Mouse (Mus musculus) stomach, embryonic 15.5 days (tissue): ENCODE measurements around the gene Adra1d. TPM values are rescaled to one million over a fixed set of nuclear protein-coding genes. Genes with fewer than 3 reads are reported as not detected.

Experiments used
- ATAC-seq: fragments of 200-750 bp; cut with Nextera tagmentation; 2 replicates; pipeline ENCODE4 v1.8.0; 2017; ENCODE audit warnings: low read depth, moderate number of reproducible peaks, moderate TSS enrichment; ENCODE audit not compliant: insufficient read depth, low FRiP score
- H3K27ac ChIP-seq: fragments of 300-500 bp; sonication (generic); 2 replicates; pipeline ENCODE4 v1.5.1; 2015; ENCODE audit warnings: mild to moderate bottlenecking, inconsistent platforms
- H3K27me3 ChIP-seq: fragments of 300-500 bp; sonication (generic); replicated peaks from 2 replicates; pipeline ENCODE4 v1.6.1; 2015; ENCODE audit warnings: inconsistent platforms
- H3K36me3 ChIP-seq: fragments of 300-500 bp; sonication (generic); 2 replicates; pipeline ENCODE4 v1.6.1; 2015; ENCODE audit warnings: inconsistent platforms
- H3K4me1 ChIP-seq: fragments of 300-500 bp; sonication (generic); 2 replicates; pipeline ENCODE4 v1.6.1; 2015; ENCODE audit warnings: inconsistent platforms
- H3K4me2 ChIP-seq: fragments of 300-500 bp; sonication (generic); 2 replicates; pipeline ENCODE4 v1.6.1; 2015; ENCODE audit warnings: mild to moderate bottlenecking, inconsistent platforms
- H3K4me3 ChIP-seq: fragments of 300-500 bp; sonication (generic); replicated peaks from 2 replicates; pipeline ENCODE4 v1.5.1; 2015; ENCODE audit warnings: inconsistent platforms
- H3K9ac ChIP-seq: fragments of 300-500 bp; sonication (generic); 2 replicates; pipeline ENCODE4 v1.6.1; 2015; ENCODE audit warnings: inconsistent platforms
- H3K9me3 ChIP-seq: fragments of 300-500 bp; sonication (generic); 2 replicates; pipeline ENCODE4 v1.6.1; 2016; ENCODE audit warnings: inconsistent platforms
- WGBS: fragments of 180-500 bp; shearing (Covaris S2); methylation state at CpG from one replicate; pipeline ENCODE4 v1.1.7; 2015; 5-methylcytosine and 5-hydroxymethylcytosine counted together
- polyA plus RNA-seq: library from polyadenylated mRNA; unstranded; fragments of >200 nt; fragmentation: Nextera tagmentation; extraction: Ambion mirVana; gene quantifications from 2 replicates; pipeline ENCODE4 v1.2.1, GENCODE M21; 2015

Adra1d gene
- polyA plus RNA-seq, 1 experiment from 2014 or later = 0.96 TPM

- ATAC-seq = 0 out of 2 replicates have a peak, but pooled peaks have one; percentile 43
- peaks cover 35% of the 10 kb centered on the region for H3K4me1 ChIP-seq
- H3K36me3 ChIP-seq = no peaks in the 10 kb centered on the region
- no peaks in the 10 kb centered on the region for H3K9me3 ChIP-seq
- H3K27ac ChIP-seq = peak overlapping the region; percentile 60; the same call in 1 of the 2 replicates
- no peaks in the 10 kb centered on the region for H3K27me3 ChIP-seq
- H3K9ac ChIP-seq = no peak overlapping the region
- no peak overlapping the region for H3K4me2 ChIP-seq
- 12% methylated on average over 3 of the region's 3 CpGs for WGBS
- H3K4me3 ChIP-seq = no peak overlapping the region
These were observed 55.7 kb downstream of the Adra1d start for GRCm38 (mm10) chr2:131506358-131506757.

- Histone ChIP-seq H3K9ac (no peak overlapping the region), H3K9me3 (no peaks in the 10 kb centered on the region), H3K4me1 (peaks cover 35% of the 10 kb centered on the region), H3K4me3 (no peak overlapping the region), H3K36me3 (no peaks in the 10 kb centered on the region), H3K27me3 (no peaks in the 10 kb centered on the region), H3K4me2 (no peak overlapping the region), H3K27ac (no peak overlapping the region)
- no peak for ATAC-seq
These were observed 56.7 kb downstream of the Adra1d start for GRCm38 (mm10) chr2:131505431-131505830.

GRCm38 (mm10) chr2:131502561-131502960 is 59.5 kb downstream of the Adra1d start:
- no peak overlapping the region for H3K27ac ChIP-seq

GRCm38 (mm10) chr2:131501886-131502285 is 60.2 kb downstream of the Adra1d start:
- Histone ChIP-seq H3K9ac (no peak overlapping the region), H3K36me3 (no peaks in the 10 kb centered on the region), H3K27ac (no peak overlapping the region), H3K4me2 (no peak overlapping the region), H3K4me3 (no peak overlapping the region), H3K27me3 (no peaks in the 10 kb centered on the region), H3K4me1 (peaks cover 15% of the 10 kb centered on the region; the same call in 1 of the 2 replicates), H3K9me3 (no peaks in the 10 kb centered on the region)
- WGBS = 63% methylated on average over 5 of the region's 5 CpGs
- ATAC-seq = no peak

More at GRCm38 (mm10) chr2:131502561-131502960, 59.5 kb downstream of the Adra1d start:
- H3K4me3 ChIP-seq = no peak overlapping the region
- H3K4me2 ChIP-seq = no peak overlapping the region
- no peaks in the 10 kb centered on the region for H3K9me3 ChIP-seq
- H3K27me3 ChIP-seq = no peaks in the 10 kb centered on the region
- ATAC-seq = no peak
- H3K36me3 ChIP-seq = no peaks in the 10 kb centered on the region
- H3K4me1 ChIP-seq = peaks cover 19% of the 10 kb centered on the region; the same call in 1 of the 2 replicates
- WGBS = 79% methylated on average over 5 of the region's 5 CpGs
- no peak overlapping the region for H3K9ac ChIP-seq

- Histone ChIP-seq H3K27ac (no peak overlapping the region), H3K4me3 (no peak overlapping the region), H3K4me1 (no peaks in the 10 kb centered on the region), H3K9me3 (no peaks in the 10 kb centered on the region), H3K27me3 (no peaks in the 10 kb centered on the region), H3K36me3 (no peaks in the 10 kb centered on the region), H3K9ac (no peak overlapping the region), H3K4me2 (no peak overlapping the region)
- ATAC-seq = no peak
- 62% methylated on average over 5 of the region's 5 CpGs for WGBS
These were observed 62.7 kb downstream of the Adra1d start for GRCm38 (mm10) chr2:131499290-131499845.

- 67% methylated on average over 7 of the region's 7 CpGs for WGBS
- Histone ChIP-seq H3K27ac (no peak overlapping the region; the same call in 1 of the 2 replicates), H3K4me2 (no peak overlapping the region), H3K9me3 (no peaks in the 10 kb centered on the region), H3K4me1 (no peaks in the 10 kb centered on the region), H3K36me3 (no peaks in the 10 kb centered on the region), H3K9ac (no peak overlapping the region), H3K4me3 (no peak overlapping the region), H3K27me3 (no peaks in the 10 kb centered on the region)
- ATAC-seq = no peak
These were observed 63.9 kb downstream of the Adra1d start for GRCm38 (mm10) chr2:131498219-131498618.

- WGBS = 83% methylated on average over 4 of the region's 4 CpGs
These were observed 64.7 kb downstream of the Adra1d start for GRCm38 (mm10) chr2:131497224-131497856.

GRCm38 (mm10) chr2:131496125-131496820 is 65.8 kb downstream of the Adra1d start:
- no peaks in the 10 kb centered on the region for H3K27me3 ChIP-seq
- H3K4me3 ChIP-seq = no peak overlapping the region
- H3K9ac ChIP-seq = no peak overlapping the region
- 0 out of 2 replicates have a peak, but pooled peaks cover 6% of the 10 kb centered on the region for H3K4me1 ChIP-seq
- no peak overlapping the region for H3K4me2 ChIP-seq
- no peak for ATAC-seq
- no peaks in the 10 kb centered on the region for H3K9me3 ChIP-seq
- no peak overlapping the region for H3K27ac ChIP-seq
- WGBS = 76% methylated on average over 5 of the region's 5 CpGs
- H3K36me3 ChIP-seq = no peaks in the 10 kb centered on the region

More at GRCm38 (mm10) chr2:131497224-131497856, 64.7 kb downstream of the Adra1d start:
- H3K4me1 ChIP-seq = 0 out of 2 replicates have a peak, but pooled peaks cover 6% of the 10 kb centered on the region
- 0 out of 2 replicates have a peak overlapping the region, but pooled peaks have one; percentile 13 for H3K27ac ChIP-seq
- peak; percentile 94 for ATAC-seq
- H3K36me3 ChIP-seq = no peaks in the 10 kb centered on the region
- no peak overlapping the region for H3K4me3 ChIP-seq
- no peak overlapping the region for H3K9ac ChIP-seq
- H3K9me3 ChIP-seq = no peaks in the 10 kb centered on the region
- H3K4me2 ChIP-seq = no peak overlapping the region
- no peaks in the 10 kb centered on the region for H3K27me3 ChIP-seq

Other genes starting within 250 kb of the Adra1d start
- 3.0 and 3.3 TPM in 2 replicates for gene Rnf24, start 209.4 kb downstream of the Adra1d start, polyA plus RNA-seq
- 32.8 and 41.6 TPM in 2 replicates for gene Smox, start 70.8 kb downstream of the Adra1d start, polyA plus RNA-seq